Mouse (Mus musculus) spleen, adult 2 months (tissue): ENCODE results near the gene Tmem50a.

Experiments used
- CTCF ChIP-seq: fragments of 200-500 bp; IDR thresholded peaks from 2 replicates; pipeline ENCODE4 v1.5.1; 2011; ENCODE audit warnings: mild to moderate bottlenecking, inconsistent platforms; ENCODE audit not compliant: insufficient read depth, insufficient read length, insufficient replicate concordance; ENCODE audit errors: extremely low read depth
- POLR2A ChIP-seq: fragments of 200-500 bp; IDR thresholded peaks from 2 replicates; pipeline ENCODE4 v1.6.1; 2011; ENCODE audit warnings: low read depth, low read length, inconsistent platforms

DNA sequence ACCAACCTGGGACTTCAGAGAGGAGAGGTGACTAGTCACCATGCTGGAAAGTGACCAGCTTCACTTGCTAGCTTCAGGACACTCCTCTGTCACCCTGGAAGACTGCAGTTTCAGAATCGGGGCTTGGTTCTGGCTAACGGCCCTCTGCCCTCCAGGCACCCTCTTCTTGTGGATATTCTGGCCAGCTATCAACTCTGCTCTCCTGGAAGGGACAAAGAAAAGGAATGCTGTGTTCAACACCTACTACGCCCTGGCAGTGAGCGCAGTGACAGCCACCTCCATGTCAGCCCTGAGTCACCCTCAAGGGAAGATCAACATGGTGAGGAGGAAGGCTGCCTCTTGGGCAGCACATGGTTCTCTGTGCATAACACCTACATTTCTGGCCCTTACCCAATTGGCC is 30.5 kb downstream of the Tmem50a start:
- no peak for TF ChIP-seq CTCF
- no peak for TF ChIP-seq POLR2A
